Mouse (Mus musculus) ES-E14 (cell line): ENCODE data around the gene Fgd4.

Source experiments
- MAFK ChIP-seq: IDR thresholded peaks from 2 replicates; pipeline ENCODE4 v1.6.1; 2014; ENCODE audit warnings: mild to moderate bottlenecking, low read depth, low read length, inconsistent platforms; ENCODE audit not compliant: insufficient read depth
- ZC3H11A ChIP-seq: IDR thresholded peaks from 2 replicates; pipeline ENCODE4 v1.6.1; 2012; ENCODE audit warnings: low read depth, mild to moderate bottlenecking, inconsistent platforms, low read length, borderline replicate concordance

DNA sequence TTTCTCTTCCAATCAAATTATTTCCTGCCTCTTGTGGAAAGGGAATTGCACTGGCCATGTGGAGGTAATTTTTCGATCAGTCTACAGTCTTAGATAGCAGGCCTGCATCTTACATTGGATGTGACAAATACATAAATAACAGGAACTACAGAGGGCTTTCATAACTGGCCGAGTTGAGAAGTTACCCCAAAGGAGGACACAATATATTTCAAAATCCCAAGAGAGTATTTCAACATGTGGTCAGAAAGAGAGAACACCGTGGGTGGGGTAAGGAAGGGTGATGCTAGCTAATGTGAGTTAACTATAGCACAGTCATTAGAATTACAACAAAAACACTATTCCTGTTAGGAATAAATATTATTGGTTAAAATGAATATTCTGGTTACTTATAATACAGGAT lies 29.0 kb downstream of the Fgd4 start:
- TF ChIP-seq ZC3H11A (no peak), MAFK (no peak)
